Mouse (Mus musculus): ENCODE measurements around the gene Kiss1. TPM values are rescaled to one million over a fixed set of nuclear protein-coding genes. Genes with fewer than 3 reads are reported as not detected.

The Kiss1 gene
- polyA plus RNA-seq, 1 experiment = not detected

DNA sequence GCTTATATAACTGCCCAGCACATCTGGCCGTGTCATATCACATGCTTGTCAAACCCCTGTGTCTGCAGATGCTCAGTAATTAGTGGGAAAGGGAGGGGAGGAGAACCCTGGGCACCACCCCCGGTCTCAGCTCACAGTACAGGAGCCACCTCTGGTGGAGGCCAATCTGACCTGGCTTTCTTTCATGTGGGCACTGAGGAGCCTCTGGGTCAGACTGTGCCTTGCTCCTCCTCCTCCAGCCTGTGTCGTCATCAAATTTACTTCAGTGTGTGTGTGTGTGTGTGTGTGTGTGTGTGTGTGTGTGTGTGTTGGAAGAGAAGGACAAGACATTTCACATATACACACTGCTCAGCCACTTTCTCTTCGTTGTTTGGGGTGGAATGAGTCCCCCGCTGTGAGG lies 1.7 kb downstream of the Kiss1 start:
- no peak for DNase-seq
- Histone ChIP-seq H3K27me3 (ENCODE audit: control insufficient read depth, insufficient read depth, low read length) (no peaks in the 10 kb centered on the region), H3K4me1 (ENCODE audit: control insufficient read depth, insufficient read depth, low read length) (no peaks in the 10 kb centered on the region), H3K4me3 (replicated peaks; ENCODE audit: insufficient read depth, low read depth, low read length) (no peak overlapping the region), H3K27ac (ENCODE audit: insufficient read depth, low read length) (no peak overlapping the region)
- TF ChIP-seq POLR2A (IDR thresholded peaks at IDR 0.05; ENCODE audit: borderline replicate concordance, insufficient read depth, low read length) (no peak), CTCF (IDR thresholded peaks at IDR 0.05; ENCODE audit: borderline replicate concordance, insufficient read depth, low read depth, low read length) (no peak)
- 52% methylated on average over 5 of the region's 5 CpGs for WGBS

DNA sequence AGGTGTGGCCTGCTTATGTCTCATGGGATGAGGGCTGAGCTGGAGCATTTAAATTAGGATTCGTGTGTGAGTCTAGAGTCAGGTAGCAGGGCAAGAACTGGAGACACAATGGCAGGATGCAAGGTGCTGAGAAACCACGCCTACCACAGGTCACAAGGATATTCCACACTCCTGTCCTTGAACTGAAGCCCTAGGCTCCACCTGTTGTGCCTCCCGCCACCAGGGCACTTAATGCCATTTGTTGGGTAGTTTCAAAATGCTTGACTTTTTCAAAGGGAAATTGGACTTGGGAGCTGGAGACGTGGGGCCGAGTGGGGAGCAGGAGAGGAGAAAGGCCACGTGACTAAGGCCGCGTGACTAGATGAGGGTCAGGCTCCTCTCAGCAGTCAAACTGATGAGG lies 4.3 kb downstream of the Kiss1 start:
- DNase-seq = no peak
- Histone ChIP-seq H3K27ac (ENCODE audit: insufficient read depth, low read length) (no peak overlapping the region), H3K4me1 (ENCODE audit: control insufficient read depth, insufficient read depth, low read length) (no peaks in the 10 kb centered on the region), H3K27me3 (ENCODE audit: control insufficient read depth, insufficient read depth, low read length) (no peaks in the 10 kb centered on the region; the same call in 1 of the 2 replicates), H3K4me3 (replicated peaks; ENCODE audit: insufficient read depth, low read depth, low read length) (no peak overlapping the region)
- TF ChIP-seq POLR2A (IDR thresholded peaks at IDR 0.05; ENCODE audit: borderline replicate concordance, insufficient read depth, low read length) = no peak
- TF ChIP-seq CTCF (IDR thresholded peaks at IDR 0.05; ENCODE audit: borderline replicate concordance, insufficient read depth, low read depth, low read length) = no peak
- 93% methylated on average over 8 of the region's 8 CpGs for WGBS

DNA sequence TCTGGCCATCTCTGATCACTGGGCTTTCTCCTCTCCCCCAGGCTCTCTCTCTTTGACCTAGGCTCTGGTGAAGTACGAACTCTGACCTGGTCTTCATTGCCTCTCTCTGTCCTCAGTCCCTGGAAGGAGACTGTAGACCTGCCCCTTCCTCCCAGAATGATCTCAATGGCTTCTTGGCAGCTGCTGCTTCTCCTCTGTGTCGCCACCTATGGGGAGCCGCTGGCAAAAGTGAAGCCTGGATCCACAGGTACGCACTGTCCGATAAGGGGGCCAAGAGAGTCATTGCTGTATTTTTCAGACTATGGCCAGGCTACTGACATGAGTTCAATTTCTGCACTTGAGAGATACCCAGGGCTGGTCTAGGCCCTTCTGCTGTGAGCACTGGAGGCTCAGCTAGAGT lies 5.4 kb downstream of the Kiss1 start:
- H3K27me3 ChIP-seq (ENCODE audit: control insufficient read depth, insufficient read depth, low read length) = no peaks in the 10 kb centered on the region; the same call in 1 of the 2 replicates
- no peak overlapping the region for H3K27ac ChIP-seq (ENCODE audit: insufficient read depth, low read length)
- no peaks in the 10 kb centered on the region for H3K4me1 ChIP-seq (ENCODE audit: control insufficient read depth, insufficient read depth, low read length)
- WGBS = 77% methylated on average over 5 of the region's 5 CpGs
- no peak overlapping the region for H3K4me3 ChIP-seq (replicated peaks; ENCODE audit: insufficient read depth, low read depth, low read length)
- no peak for TF ChIP-seq CTCF (IDR thresholded peaks at IDR 0.05; ENCODE audit: borderline replicate concordance, insufficient read depth, low read depth, low read length)
- no peak for DNase-seq

DNA sequence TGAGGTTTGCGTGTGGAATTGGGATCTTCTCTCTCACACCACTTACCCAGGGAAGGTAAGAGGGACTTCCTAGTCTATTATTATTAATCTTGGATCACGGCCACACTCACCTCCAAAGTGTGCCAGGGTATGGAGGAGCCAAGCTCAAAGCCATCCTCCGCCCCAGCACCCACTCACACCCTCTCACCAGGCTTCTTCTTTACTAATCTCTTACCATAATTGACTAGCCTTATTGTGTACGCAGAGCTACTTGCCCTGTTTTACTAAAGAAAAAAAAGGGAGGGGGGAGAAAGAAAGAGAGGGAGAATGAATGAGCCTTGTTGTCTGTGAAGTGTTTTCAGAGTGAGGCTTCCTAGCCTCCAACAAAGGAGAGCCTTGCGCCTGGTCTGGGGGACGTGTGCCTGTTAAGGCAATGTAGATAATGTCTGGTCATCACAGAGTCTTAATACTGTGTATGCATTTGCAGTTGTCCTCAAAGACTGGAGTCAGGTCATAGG lies 6.7 kb downstream of the Kiss1 start:
- H3K4me1 ChIP-seq (ENCODE audit: control insufficient read depth, insufficient read depth, low read length) = no peaks in the 10 kb centered on the region
- TF ChIP-seq POLR2A (IDR thresholded peaks at IDR 0.05; ENCODE audit: borderline replicate concordance, insufficient read depth, low read length) (no peak), CTCF (IDR thresholded peaks at IDR 0.05; ENCODE audit: borderline replicate concordance, insufficient read depth, low read depth, low read length) (no peak)
- WGBS = 81% methylated on average over 6 of the region's 6 CpGs
- no peaks in the 10 kb centered on the region; the same call in 1 of the 2 replicates for H3K27me3 ChIP-seq (ENCODE audit: control insufficient read depth, insufficient read depth, low read length)
- DNase-seq = no peak
- H3K4me3 ChIP-seq (replicated peaks; ENCODE audit: insufficient read depth, low read depth, low read length) = no peak overlapping the region
- no peak overlapping the region for H3K27ac ChIP-seq (ENCODE audit: insufficient read depth, low read length)

DNA sequence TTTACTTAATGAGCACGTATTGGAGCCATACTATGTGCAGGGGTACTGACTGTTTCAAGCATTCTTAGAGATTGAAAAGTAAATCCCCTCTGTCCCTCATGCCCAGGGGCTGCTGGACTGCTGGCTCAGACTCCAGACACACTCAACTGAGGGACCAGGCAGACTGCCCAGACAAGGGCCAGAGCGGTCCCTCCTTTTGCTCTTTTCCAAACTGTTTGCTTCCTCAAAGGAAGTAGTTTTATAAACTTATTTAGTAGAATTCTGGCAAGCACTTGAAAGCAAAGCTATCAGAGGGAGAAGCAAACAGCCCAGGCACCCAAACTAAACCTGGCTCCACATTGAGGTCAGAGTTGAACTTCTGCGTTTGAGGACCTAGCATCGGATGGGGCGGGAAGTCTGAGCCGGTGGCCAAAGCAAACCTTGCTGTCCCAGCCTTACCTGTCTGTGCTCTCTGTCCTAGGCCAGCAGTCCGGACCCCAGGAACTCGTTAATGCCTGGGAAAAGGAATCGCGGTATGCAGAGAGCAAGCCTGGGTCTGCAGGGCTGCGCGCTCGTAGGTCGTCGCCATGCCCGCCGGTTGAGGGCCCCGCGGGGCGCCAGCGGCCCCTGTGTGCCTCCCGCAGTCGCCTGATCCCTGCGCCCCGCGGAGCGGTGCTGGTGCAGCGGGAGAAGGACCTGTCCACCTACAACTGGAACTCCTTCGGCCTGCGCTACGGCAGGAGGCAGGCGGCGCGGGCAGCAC lies 7.4 kb downstream of the Kiss1 start:
- WGBS = 21% methylated on average over 34 of the region's 34 CpGs
- no peak for TF ChIP-seq CTCF (IDR thresholded peaks at IDR 0.05; ENCODE audit: borderline replicate concordance, insufficient read depth, low read depth, low read length)
- TF ChIP-seq POLR2A (IDR thresholded peaks at IDR 0.05; ENCODE audit: borderline replicate concordance, insufficient read depth, low read length) = no peak
- Histone ChIP-seq H3K4me3 (replicated peaks; ENCODE audit: insufficient read depth, low read depth, low read length) (no peak overlapping the region), H3K27me3 (ENCODE audit: control insufficient read depth, insufficient read depth, low read length) (no peaks in the 10 kb centered on the region; the same call in 1 of the 2 replicates), H3K4me1 (ENCODE audit: control insufficient read depth, insufficient read depth, low read length) (no peaks in the 10 kb centered on the region), H3K27ac (ENCODE audit: insufficient read depth, low read length) (no peak overlapping the region)
- DNase-seq = no peak

DNA sequence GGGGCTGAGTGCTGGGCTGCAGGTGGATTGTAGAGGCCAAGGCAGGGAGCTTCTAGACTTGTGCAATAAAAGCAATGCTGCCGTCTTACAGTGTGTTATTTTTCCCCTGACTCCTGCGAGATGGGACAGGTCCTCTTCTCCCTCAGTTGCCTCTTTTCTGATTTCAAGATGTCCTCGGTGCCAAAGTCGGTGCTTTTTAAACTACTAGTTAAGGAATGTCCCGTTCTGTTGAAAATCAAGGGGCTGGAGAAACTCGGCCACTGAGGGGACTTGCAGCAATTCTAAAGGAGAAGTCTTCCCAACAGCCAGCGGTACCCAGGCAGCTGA lies 7.9 kb downstream of the Kiss1 start:
- no peaks in the 10 kb centered on the region for H3K4me1 ChIP-seq (ENCODE audit: control insufficient read depth, insufficient read depth, low read length)
- no peak for TF ChIP-seq CTCF (IDR thresholded peaks at IDR 0.05; ENCODE audit: borderline replicate concordance, insufficient read depth, low read depth, low read length)
- TF ChIP-seq POLR2A (IDR thresholded peaks at IDR 0.05; ENCODE audit: borderline replicate concordance, insufficient read depth, low read length) = no peak
- H3K4me3 ChIP-seq (replicated peaks; ENCODE audit: insufficient read depth, low read depth, low read length) = no peak overlapping the region
- DNase-seq = no peak
- 57% methylated on average over 7 of the region's 7 CpGs for WGBS
- no peaks in the 10 kb centered on the region; the same call in 1 of the 2 replicates for H3K27me3 ChIP-seq (ENCODE audit: control insufficient read depth, insufficient read depth, low read length)
- no peak overlapping the region for H3K27ac ChIP-seq (ENCODE audit: insufficient read depth, low read length)

DNA sequence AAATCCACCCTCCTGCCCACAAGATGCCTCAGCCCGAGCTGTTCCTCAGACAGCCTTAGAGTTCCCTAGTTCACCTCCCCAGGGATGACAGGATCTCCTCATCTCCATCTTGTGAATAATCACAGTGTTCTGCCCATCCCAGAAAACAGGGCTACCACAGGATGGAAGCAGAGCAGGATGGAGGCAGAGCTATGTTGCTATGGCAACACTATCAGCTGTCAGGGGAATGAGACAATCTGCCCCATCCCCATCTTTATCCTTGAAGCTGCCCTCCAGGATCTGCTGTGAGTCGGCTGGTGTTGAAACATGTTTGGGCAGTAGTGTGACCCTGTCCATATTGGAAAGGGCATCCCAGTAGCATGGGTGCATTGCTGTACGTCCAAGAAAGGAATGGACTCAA lies 9.5 kb downstream of the Kiss1 start:
- Histone ChIP-seq H3K4me1 (ENCODE audit: control insufficient read depth, insufficient read depth, low read length) (no peaks in the 10 kb centered on the region), H3K27ac (ENCODE audit: insufficient read depth, low read length) (no peak overlapping the region), H3K27me3 (ENCODE audit: control insufficient read depth, insufficient read depth, low read length) (no peaks in the 10 kb centered on the region; the same call in 1 of the 2 replicates), H3K4me3 (replicated peaks; ENCODE audit: insufficient read depth, low read depth, low read length) (no peak overlapping the region)
- DNase-seq = no peak
- no peak for TF ChIP-seq POLR2A (IDR thresholded peaks at IDR 0.05; ENCODE audit: borderline replicate concordance, insufficient read depth, low read length)
- no peak for TF ChIP-seq CTCF (IDR thresholded peaks at IDR 0.05; ENCODE audit: borderline replicate concordance, insufficient read depth, low read depth, low read length)
- WGBS = 44% methylated on average over 3 of the region's 3 CpGs

DNA sequence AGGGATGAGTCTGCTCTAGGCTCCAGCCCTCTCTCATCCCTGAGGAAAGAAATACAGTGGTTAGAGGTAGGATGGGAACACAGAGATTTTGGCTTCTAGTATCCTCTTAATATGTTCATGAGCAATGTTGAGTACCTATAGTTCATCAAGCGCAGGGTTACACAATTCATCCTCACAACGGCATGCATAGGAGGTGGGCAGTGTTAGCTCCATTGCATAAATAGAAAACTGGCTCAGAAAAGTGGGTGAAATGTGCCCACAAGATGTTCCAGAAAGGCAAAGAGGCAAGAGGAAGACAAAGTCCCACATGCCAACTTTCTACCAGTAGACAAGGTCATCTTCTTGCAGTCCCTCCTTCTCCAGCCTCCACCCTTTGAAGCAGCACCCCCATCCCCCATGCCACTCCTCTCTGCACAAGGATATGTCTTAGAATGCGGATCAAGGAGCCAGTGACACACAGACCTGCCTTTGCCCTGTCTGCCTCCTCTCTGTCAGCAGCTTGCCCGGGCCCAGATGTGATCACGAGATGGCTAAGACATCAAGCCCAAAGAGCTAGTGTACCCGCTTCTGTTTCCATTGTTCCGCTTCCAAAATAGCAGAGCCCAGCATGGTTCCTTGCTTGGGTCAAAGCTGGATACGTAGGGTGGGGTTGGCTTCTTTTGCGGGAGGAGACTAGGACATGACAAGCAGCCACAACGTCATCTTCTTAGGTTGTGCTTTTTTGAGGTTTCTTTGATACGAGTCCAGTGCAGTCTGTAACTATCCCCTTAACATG lies 11.2 kb downstream of the Kiss1 start:
- WGBS = 89% methylated on average over 11 of the region's 11 CpGs
- H3K4me1 ChIP-seq (ENCODE audit: control insufficient read depth, insufficient read depth, low read length) = no peaks in the 10 kb centered on the region
- TF ChIP-seq POLR2A (IDR thresholded peaks at IDR 0.05; ENCODE audit: borderline replicate concordance, insufficient read depth, low read length) (no peak), CTCF (IDR thresholded peaks at IDR 0.05; ENCODE audit: borderline replicate concordance, insufficient read depth, low read depth, low read length) (no peak)
- H3K27me3 ChIP-seq (ENCODE audit: control insufficient read depth, insufficient read depth, low read length) = no peaks in the 10 kb centered on the region; the same call in 1 of the 2 replicates
- DNase-seq = no peak
- H3K27ac ChIP-seq (ENCODE audit: insufficient read depth, low read length) = no peak overlapping the region
- no peak overlapping the region for H3K4me3 ChIP-seq (replicated peaks; ENCODE audit: insufficient read depth, low read depth, low read length)
